Mouse (Mus musculus): Measurements from ENCODE around the gene Gm10912. TPM values are rescaled to one million over a fixed set of nuclear protein-coding genes. Genes with fewer than 3 reads are reported as not detected.

The Gm10912 gene
- polyA plus RNA-seq (2021; fragmentation: Nextera tagmentation), result 0.13 TPM in 1 of 2 replicates, not detected in the other
- long read RNA-seq, experiment 1, result 0 reads
- long read RNA-seq, experiment 2, result 0 reads

GRCm38 (mm10) chr2:104065526-104065925, at the start of gene Gm10912:
TSS of gene Gm10912 (plus strand) at chr2:104065826.

GRCm38 (mm10) chr2:104027458-104028138, 38.0 kb upstream of the Gm10912 start, which contains the start of gene Fbxo3:
TSS of gene Fbxo3 (plus strand) at chr2:104027721.

GRCm38 (mm10) chr2:104028139-104028723, 37.4 kb upstream of the Gm10912 start, which contains the start of gene 4931422A03Rik:
TSS of gene 4931422A03Rik (minus strand) at chr2:104028361.

GRCm38 (mm10) chr2:104068450-104068849, 2.8 kb downstream of the Gm10912 start, which contains the start of gene Gm10799:
TSS of gene Gm10799 (minus strand) at chr2:104068550.

GRCm38 (mm10) chr2:104069704-104070185, 4.1 kb downstream of the Gm10912 start, which contains the start of gene Cd59b:
TSS of gene Cd59b (plus strand) at chr2:104069849.

GRCm38 (mm10) chr2:104095741-104096213, 30.2 kb downstream of the Gm10912 start, which contains the start of gene Cd59a:
TSS of gene Cd59a (plus strand) at chr2:104095801.

Other genes with a start within 250 kb of the Gm10912 start
- 15.2 and 22.1 TPM in 2 replicates for gene Lmo2, start 107.8 kb upstream of the Gm10912 start, polyA plus RNA-seq (2021; fragmentation: Nextera tagmentation)
- gene Fbxo3, start 38.1 kb upstream of the Gm10912 start, polyA plus RNA-seq (2021; fragmentation: Nextera tagmentation), result 33.4 and 45.1 TPM in 2 replicates
- 0.22 and 0.70 TPM in 2 replicates for gene 4931422A03Rik, start 37.5 kb upstream of the Gm10912 start, polyA plus RNA-seq (2021; fragmentation: Nextera tagmentation)
- gene Gm10799, start 2.7 kb downstream of the Gm10912 start, polyA plus RNA-seq (2021; fragmentation: Nextera tagmentation), result not detected in 2 replicates
- gene Cd59b, start 4.0 kb downstream of the Gm10912 start, polyA plus RNA-seq (2021; fragmentation: Nextera tagmentation), result 10.5 and 12.2 TPM in 2 replicates
- gene Cd59a, start 30.0 kb downstream of the Gm10912 start, polyA plus RNA-seq (2021; fragmentation: Nextera tagmentation), result 8.6 and 9.8 TPM in 2 replicates
- gene A930018P22Rik, start 56.9 kb downstream of the Gm10912 start, polyA plus RNA-seq (2021; fragmentation: Nextera tagmentation), result 0.14 and 0.34 TPM in 2 replicates